Mouse (Mus musculus): Measurements from ENCODE around the gene Hck.

GRCm38 (mm10) chr2:153175995-153176570, 67.8 kb downstream of the Hck start:
- TF ChIP-seq GATA1 (IDR thresholded peaks at IDR 0.05; ENCODE audit: borderline replicate concordance, low read length) (no peak), FLI1 (IDR thresholded peaks at IDR 0.05; ENCODE audit: low read length) (no peak)

All from megakaryocyte, embryonic 14.5 days (primary cell).